Mouse (Mus musculus) hindbrain, embryonic 16.5 days (tissue): ENCODE measurements around the gene BC034090. TPM values are rescaled to one million over a fixed set of nuclear protein-coding genes. Genes with fewer than 3 reads are reported as not detected.
"Not testable (repeated sequence)": the region's sequence is repeated elsewhere in the genome, so short reads cannot be mapped to it uniquely, and the experiment has no call there.

ENCODE experiments used
- ATAC-seq: fragments of 200-750 bp; cut with Nextera tagmentation; 2 replicates; pipeline ENCODE4 v1.8.0; 2017; ENCODE audit warnings: moderate TSS enrichment, moderate library complexity
- H3K27ac ChIP-seq: fragments of 300-500 bp; sonication (generic); 2 replicates; pipeline ENCODE4 v1.5.1; 2014; ENCODE audit warnings: low read depth, mild to moderate bottlenecking, control low read depth, low read length, moderate library complexity
- H3K27me3 ChIP-seq: fragments of 300-500 bp; sonication (generic); replicated peaks from 2 replicates; pipeline ENCODE4 v1.6.1; 2014; ENCODE audit warnings: low read length; ENCODE audit not compliant: control insufficient read depth, insufficient read depth
- H3K36me3 ChIP-seq: fragments of 300-500 bp; sonication (generic); 2 replicates; pipeline ENCODE4 v1.6.1; 2014; ENCODE audit warnings: mild to moderate bottlenecking, low read length, moderate library complexity, mixed read lengths; ENCODE audit not compliant: control insufficient read depth, insufficient read depth
- H3K4me1 ChIP-seq: fragments of 300-500 bp; sonication (generic); 2 replicates; pipeline ENCODE4 v1.6.1; 2014; ENCODE audit warnings: low read depth, low read length; ENCODE audit not compliant: control insufficient read depth, insufficient read depth
- H3K4me2 ChIP-seq: fragments of 300-500 bp; sonication (generic); 2 replicates; pipeline ENCODE4 v1.6.1; 2014; ENCODE audit warnings: mild to moderate bottlenecking, low read length, control low read depth, moderate library complexity
- H3K4me3 ChIP-seq: fragments of 300-500 bp; sonication (generic); 2 replicates; pipeline ENCODE4 v1.5.1; 2014; ENCODE audit warnings: mild to moderate bottlenecking, low read length, control low read depth, moderate library complexity
- H3K9ac ChIP-seq: fragments of 300-500 bp; sonication (generic); 2 replicates; pipeline ENCODE4 v1.6.1; 2014; ENCODE audit warnings: low read depth, mild to moderate bottlenecking, control low read depth, low read length, moderate library complexity
- H3K9me3 ChIP-seq: fragments of 300-500 bp; sonication (generic); 2 replicates; pipeline ENCODE4 v1.6.1; 2014; ENCODE audit warnings: mild to moderate bottlenecking, low read length, moderate library complexity; ENCODE audit not compliant: control insufficient read depth
- WGBS: fragments of 180-500 bp; shearing (Covaris S2); extraction: QIAGEN DNeasy Blood & Tissue Kit; methylation state at CpG from one replicate; pipeline ENCODE4 v1.1.7; 2014; 5-methylcytosine and 5-hydroxymethylcytosine counted together
- polyA plus RNA-seq: library from polyadenylated mRNA; unstranded; fragments of >200 nt; fragmentation: Nextera tagmentation; extraction: Ambion mirVana; gene quantifications from 2 replicates; pipeline ENCODE4 v1.2.1, GENCODE M21; 2015

BC034090 gene
- polyA plus RNA-seq, 1 experiment from 2014 or later: 6.1 TPM

DNA sequence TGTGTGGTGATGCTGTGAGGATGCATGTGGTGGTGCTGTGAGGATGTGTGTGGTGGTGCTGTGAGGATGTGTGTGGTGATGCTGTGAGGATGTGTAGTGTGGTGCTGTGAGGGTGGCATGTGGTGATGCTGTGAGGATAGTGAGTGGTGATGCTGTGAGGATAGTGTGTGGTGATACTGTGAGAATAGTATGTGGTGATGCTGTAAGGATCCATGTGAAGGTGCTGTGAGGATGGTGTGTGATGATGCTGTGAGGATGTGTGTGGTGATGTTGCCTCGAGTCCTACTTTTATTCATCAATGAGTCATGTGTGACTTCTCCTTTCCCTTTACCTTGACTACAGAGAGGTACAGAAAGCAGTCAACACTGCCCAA is 70.6 kb downstream of the BC034090 start:
- H3K9ac ChIP-seq, H3K4me1 ChIP-seq, H3K27ac ChIP-seq, H3K9me3 ChIP-seq, ATAC-seq, H3K4me2 ChIP-seq, H3K27me3 ChIP-seq, H3K36me3 ChIP-seq, H3K4me3 ChIP-seq: not testable (repeated sequence)
- 88% methylated on average over 1 of the region's 1 CpGs for WGBS

DNA sequence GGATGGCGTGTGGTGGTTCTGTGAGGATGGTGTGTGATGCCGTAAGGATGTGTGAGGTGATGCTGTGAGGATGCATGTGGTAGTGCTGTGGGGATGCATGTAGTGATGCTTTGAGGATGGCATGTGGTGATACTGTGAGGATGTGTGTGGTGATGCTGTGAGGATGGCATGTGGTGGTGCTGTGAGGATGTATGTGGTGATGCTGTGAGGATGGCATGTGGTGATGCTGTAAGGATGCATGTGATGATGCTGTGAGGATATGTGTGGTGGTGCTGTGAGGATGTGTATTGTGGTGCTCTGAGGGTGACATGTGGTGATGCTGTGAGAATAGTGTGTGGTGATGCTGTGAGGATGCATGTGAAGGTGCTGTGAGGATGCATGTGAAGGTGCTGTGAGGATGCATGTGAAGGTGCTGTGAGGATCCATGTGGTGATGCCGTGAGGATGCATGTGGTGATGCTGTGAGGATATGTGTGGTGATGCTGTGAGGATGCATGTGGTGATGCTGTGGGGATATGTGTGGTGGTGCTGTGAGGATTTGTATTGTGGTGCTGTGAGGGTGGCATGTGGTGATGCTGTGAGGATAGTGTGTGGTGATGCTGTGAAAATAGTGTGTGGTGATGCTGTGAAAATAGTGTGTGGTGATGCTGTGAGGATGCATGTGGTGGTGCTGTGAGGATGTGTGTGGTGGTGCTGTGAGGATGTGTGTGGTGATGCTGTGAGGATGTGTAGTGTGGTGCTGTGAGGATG is 71.2 kb downstream of the BC034090 start:
- Histone ChIP-seq H3K4me3 (no peak overlapping the region), H3K27ac (no peak overlapping the region), H3K36me3 (peaks cover 8% of the 10 kb centered on the region), H3K9me3 (no peaks in the 10 kb centered on the region), H3K9ac (no peak overlapping the region), H3K4me2 (no peak overlapping the region), H3K27me3 (no peaks in the 10 kb centered on the region), H3K4me1 (no peaks in the 10 kb centered on the region)
- WGBS: 84% methylated on average over 3 of the region's 3 CpGs
- ATAC-seq: peak; percentile 24; the same call in 1 of the 2 replicates

DNA sequence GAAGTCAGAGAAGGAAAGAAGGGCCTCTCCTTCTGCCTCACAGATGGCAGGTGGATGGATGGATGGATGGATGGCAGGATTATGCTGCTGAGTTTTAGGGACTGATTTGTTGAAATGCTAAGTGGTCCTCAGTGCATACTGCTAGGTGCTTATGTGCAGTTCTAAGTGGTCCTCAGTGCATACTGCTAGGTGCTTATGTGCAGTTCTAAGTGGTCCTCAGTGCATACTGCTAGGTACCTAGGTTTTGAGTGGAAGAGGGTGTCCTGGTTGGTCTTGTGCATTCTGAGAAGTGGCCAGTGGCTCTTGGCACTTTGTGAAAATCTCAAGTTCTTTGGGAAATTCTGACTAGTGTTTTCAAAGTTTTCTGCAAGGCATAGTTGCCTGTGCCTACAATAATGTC is 74.3 kb downstream of the BC034090 start:
- no peak overlapping the region for H3K4me3 ChIP-seq
- no peak for ATAC-seq
- no peak overlapping the region for H3K9ac ChIP-seq
- H3K27me3 ChIP-seq: no peaks in the 10 kb centered on the region
- no peaks in the 10 kb centered on the region; the same call in 1 of the 2 replicates for H3K36me3 ChIP-seq
- H3K27ac ChIP-seq: no peak overlapping the region
- H3K4me1 ChIP-seq: no peaks in the 10 kb centered on the region
- H3K4me2 ChIP-seq: no peak overlapping the region
- no peaks in the 10 kb centered on the region for H3K9me3 ChIP-seq

DNA sequence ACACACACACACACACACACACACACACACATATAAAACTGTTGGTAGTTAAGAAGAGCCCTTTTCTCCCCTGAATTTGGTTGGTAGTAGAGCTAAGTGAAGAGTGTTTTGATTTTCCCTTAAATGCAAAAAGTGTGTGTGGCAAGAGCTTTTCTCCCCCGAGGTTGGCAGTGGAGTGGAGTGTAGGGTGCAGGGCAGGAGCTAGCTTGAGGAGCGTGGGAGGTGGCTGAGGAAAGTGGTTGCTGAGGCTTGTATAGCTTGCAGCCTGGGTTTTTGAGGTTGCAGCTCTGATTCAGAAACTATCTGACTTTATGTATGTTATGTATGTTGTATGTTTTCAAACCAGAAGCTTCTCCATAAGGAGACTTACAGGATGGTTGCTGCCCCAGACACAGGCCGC is 76.8 kb downstream of the BC034090 start:
- no peak for ATAC-seq
- Histone ChIP-seq H3K4me1 (no peaks in the 10 kb centered on the region; the same call in 1 of the 2 replicates), H3K27ac (no peak overlapping the region), H3K4me3 (no peak overlapping the region), H3K36me3 (no peaks in the 10 kb centered on the region), H3K9ac (no peak overlapping the region), H3K4me2 (no peak overlapping the region), H3K9me3 (no peaks in the 10 kb centered on the region), H3K27me3 (no peaks in the 10 kb centered on the region)
- 92% methylated on average over 3 of the region's 3 CpGs for WGBS

Other genes with a start within 250 kb of the BC034090 start
- gene Ier5, start 144.8 kb downstream of the BC034090 start, polyA plus RNA-seq: 4.5 and 5.5 TPM in 2 replicates
- gene Mr1, start 97.6 kb downstream of the BC034090 start, polyA plus RNA-seq: 2.1 and 2.5 TPM in 2 replicates
- gene Stx6, start 85.7 kb downstream of the BC034090 start, polyA plus RNA-seq: 82.9 and 93.7 TPM in 2 replicates
- 40.7 and 44.6 TPM in 2 replicates for gene Xpr1, start 173.0 kb upstream of the BC034090 start, polyA plus RNA-seq